Comparison of ENCODE assay signal across 9 mouse cellular contexts in genomic region chr1:163070502-163070901, GRCm38 (mm10). TPM values are rescaled to one million over a fixed set of nuclear protein-coding genes. Genes with fewer than 3 reads are reported as not detected.
DNase-seq lines count a peak whose midpoint lies in the region; ATAC-seq and TF ChIP-seq lines count a peak whose summit lies in the region.
"Had no signal": no experiment of that assay in that cellular context is flagged by ENCODE, and none has a peak within 500 bp of the region (broad histone marks: within the 10 kb centered on the region; RNA-seq: fewer than 3 reads in every experiment).

No protein-coding gene starts in this region.

- intact Hi-C loops in left cerebral cortex, postnatal 10 days (cut with DNase I) = loop anchor here (5.0 kb wide), 2 partner anchors 173 to 253 kb away; partner anchors contain the start of gene Fmo2

- H3K36me3 ChIP-seq in embryonic facial prominence, embryonic 11.5 days (replicated peaks; ENCODE audit: control insufficient read depth, insufficient read depth, low read depth, low read length) = no peaks in the 10 kb centered on the region
- H3K36me3 ChIP-seq in intestine, postnatal 0 days (ENCODE audit: control insufficient read depth, insufficient read depth) = no peaks in the 10 kb centered on the region
- H3K36me3 ChIP-seq in midbrain, embryonic 14.5 days (ENCODE audit: control insufficient read depth, insufficient read depth, low read length) = no peaks in the 10 kb centered on the region

- no peaks in the 10 kb centered on the region for H3K9me3 ChIP-seq in embryonic facial prominence, embryonic 11.5 days (replicated peaks; ENCODE audit: control insufficient read depth, low read length)
- no peaks in the 10 kb centered on the region for H3K9me3 ChIP-seq in intestine, postnatal 0 days (ENCODE audit: control insufficient read depth)
- no peaks in the 10 kb centered on the region for H3K9me3 ChIP-seq in midbrain, embryonic 14.5 days (ENCODE audit: control insufficient read depth, low read length)

- no peaks in the 10 kb centered on the region for H3K4me1 ChIP-seq in embryonic facial prominence, embryonic 11.5 days (ENCODE audit: control insufficient read depth, insufficient read depth, low read length)
- H3K4me1 ChIP-seq in intestine, postnatal 0 days (replicated peaks; ENCODE audit: control insufficient read depth, insufficient read depth, low read length) = no peaks in the 10 kb centered on the region
- no peaks in the 10 kb centered on the region for H3K4me1 ChIP-seq in midbrain, embryonic 14.5 days (ENCODE audit: control insufficient read depth, insufficient read depth, low read length)

- peak; percentile 6 to 29 for DNase-seq in cerebellum, adult 18-20 months
- DNase-seq in cerebellum, adult 9-10 months = no peak
- DNase-seq in ES-CJ7 (ENCODE audit: low read depth, low spot score) = peak; percentile 39
- peak; percentile 74 for DNase-seq in embryonic facial prominence, embryonic 11.5 days (ENCODE audit: low spot score)
- DNase-seq in left cerebral cortex, postnatal 10 days (ENCODE audit: extremely low spot score in 1 of 2, low spot score in 2 of 2) = peak; percentile 27 to 53
- peak; percentile 85 for DNase-seq in midbrain, embryonic 14.5 days

- H3K4me3 ChIP-seq in embryonic facial prominence, embryonic 11.5 days (ENCODE audit: low read depth, low read length) = no peak overlapping the region
- H3K4me3 ChIP-seq in intestine, postnatal 0 days (ENCODE audit: low read depth, low read length) = no peak overlapping the region
- H3K4me3 ChIP-seq in midbrain, embryonic 14.5 days (replicated peaks; ENCODE audit: low read depth, low read length) = no peak overlapping the region

- H3K27me3 ChIP-seq in embryonic facial prominence, embryonic 11.5 days (ENCODE audit: control insufficient read depth, insufficient read depth, low read length) = no peaks in the 10 kb centered on the region; the same call in 1 of the 2 replicates
- no peaks in the 10 kb centered on the region for H3K27me3 ChIP-seq in intestine, postnatal 0 days (replicated peaks; ENCODE audit: control insufficient read depth, insufficient read depth, low read length)
- H3K27me3 ChIP-seq in midbrain, embryonic 14.5 days (ENCODE audit: control insufficient read depth, insufficient read depth, low read length) = no peaks in the 10 kb centered on the region

- peak; percentile 84 for TF ChIP-seq CTCF in intestine, postnatal 0 days (IDR thresholded peaks at IDR 0.05; ENCODE audit: low read depth)

- ATAC-seq in embryonic facial prominence, embryonic 11.5 days (replicated peaks; ENCODE audit: insufficient number of reproducible peaks, low FRiP score, low TSS enrichment, low read depth) = no peak; the same call in 1 of the 2 replicates
- ATAC-seq in intestine, postnatal 0 days = no peak
- ATAC-seq in midbrain, embryonic 14.5 days (ENCODE audit: low FRiP score, low TSS enrichment) = peak; percentile 81; the same call in 1 of the 2 replicates
- ATAC-seq in activated CD4-positive, CD25-positive, alpha-beta regulatory T cell, adult 4 months = no peak

- no peak overlapping the region for H3K4me2 ChIP-seq in embryonic facial prominence, embryonic 11.5 days (ENCODE audit: low read depth, low read length)
- H3K4me2 ChIP-seq in intestine, postnatal 0 days (replicated peaks; ENCODE audit: low read depth) = no peak overlapping the region
- no peak overlapping the region for H3K4me2 ChIP-seq in midbrain, embryonic 14.5 days (ENCODE audit: low read length)

- H3K27ac ChIP-seq in embryonic facial prominence, embryonic 11.5 days (replicated peaks; ENCODE audit: low read depth, low read length) = no peak overlapping the region
- H3K27ac ChIP-seq in intestine, postnatal 0 days (ENCODE audit: low read depth, low read length) = no peak overlapping the region
- no peak overlapping the region for H3K27ac ChIP-seq in midbrain, embryonic 14.5 days (replicated peaks; ENCODE audit: low read depth, low read length)

- H3K9ac ChIP-seq in embryonic facial prominence, embryonic 11.5 days (replicated peaks; ENCODE audit: low read length) = no peak overlapping the region
- H3K9ac ChIP-seq in intestine, postnatal 0 days (ENCODE audit: low read depth, low read length) = no peak overlapping the region
- H3K9ac ChIP-seq in midbrain, embryonic 14.5 days (replicated peaks; ENCODE audit: low read length) = no peak overlapping the region

- WGBS in embryonic facial prominence, embryonic 11.5 days = 14% methylated on average over 1 of the region's 1 CpGs
- WGBS in intestine, postnatal 0 days = 6% methylated on average over 1 of the region's 1 CpGs
- 12% methylated on average over 1 of the region's 1 CpGs for WGBS in midbrain, embryonic 14.5 days

RNA-seq across cellular contexts. Expression of gene Mroh9, which starts 15.0 kb away (rescaled TPM):
- polyA plus RNA-seq in embryonic facial prominence, embryonic 11.5 days (2014; fragmentation: Nextera tagmentation; extraction: Ambion mirVana) = not detected in 2 replicates
- polyA plus RNA-seq in intestine, postnatal 0 days (2015; fragmentation: Nextera tagmentation; extraction: Ambion mirVana) = not detected in 2 replicates
- total RNA-seq in left cerebral cortex, postnatal 10 days (2021) = not detected
- polyA plus RNA-seq in midbrain, embryonic 14.5 days (2014; fragmentation: Nextera tagmentation; extraction: Ambion mirVana) = not detected in 2 replicates
- not detected for polyA plus RNA-seq in activated CD4-positive, CD25-positive, alpha-beta regulatory T cell, adult 4 months (2017; shearing (Covaris generic))
- polyA plus RNA-seq: C2C12 had no signal
